Mouse (Mus musculus) cerebellum, postnatal 25 days (tissue): ENCODE measurements at regions not wholly inside any gene's neighbourhood (a gene's known extent, or its start where the extent isn't known, plus 50 kb on each side); places are given as distances from the start of the nearest gene placed in this dataset.
A peak's percentile ranks its signal among the peaks of the same experiment; 100 is the strongest.

Source experiments
- DNase-seq, 2 experiments: peaks; one replicate each; pipeline ENCODE4 v3.0.0; 2021; ENCODE audit warnings: mixed read lengths in 2 of 2

GRCm38 (mm10) chr1:34739621-34740020 lies 103.2 kb downstream of the Fam168b start:
- no peak for DNase-seq

- no peak for DNase-seq
These were observed 102.0 kb downstream of the Fam168b start for GRCm38 (mm10) chr1:34740891-34741290.

GRCm38 (mm10) chr1:34742234-34742633 lies 100.6 kb downstream of the Fam168b start:
- DNase-seq: no peak

GRCm38 (mm10) chr1:34745881-34746280 lies 97.0 kb downstream of the Fam168b start:
- peak; percentile 38 for DNase-seq

GRCm38 (mm10) chr1:34749161-34750040 lies 93.5 kb downstream of the Fam168b start:
- DNase-seq: peak; percentile 49 to 55

GRCm38 (mm10) chr1:34750061-34751054 lies 92.5 kb downstream of the Fam168b start:
- DNase-seq: peak; percentile 77 to 82

GRCm38 (mm10) chr1:34751128-34751527 lies 91.7 kb downstream of the Fam168b start:
- peak; percentile 31 to 50 for DNase-seq

GRCm38 (mm10) chr1:34753581-34753980 lies 89.3 kb downstream of the Fam168b start:
- no peak for DNase-seq

GRCm38 (mm10) chr1:34760547-34760946 lies 82.3 kb downstream of the Fam168b start:
- DNase-seq: no peak

GRCm38 (mm10) chr1:34761436-34761835 lies 81.4 kb downstream of the Fam168b start:
- DNase-seq: no peak

- no peak for DNase-seq
These were observed 81.0 kb downstream of the Fam168b start for GRCm38 (mm10) chr1:34761870-34762269.
